Mouse (Mus musculus) cerebellum, adult (tissue): ENCODE results near the gene Sel1l3.

Experiments
- ATAC-seq: cut with Nextera tagmentation; 2 replicates; pipeline ENCODE4 v1.9.2; 2017; ENCODE audit warnings: mild to moderate bottlenecking, moderate library complexity, mixed read lengths; ENCODE audit not compliant: insufficient number of reproducible peaks, low FRiP score, low TSS enrichment

Gene Sel1l3

DNA sequence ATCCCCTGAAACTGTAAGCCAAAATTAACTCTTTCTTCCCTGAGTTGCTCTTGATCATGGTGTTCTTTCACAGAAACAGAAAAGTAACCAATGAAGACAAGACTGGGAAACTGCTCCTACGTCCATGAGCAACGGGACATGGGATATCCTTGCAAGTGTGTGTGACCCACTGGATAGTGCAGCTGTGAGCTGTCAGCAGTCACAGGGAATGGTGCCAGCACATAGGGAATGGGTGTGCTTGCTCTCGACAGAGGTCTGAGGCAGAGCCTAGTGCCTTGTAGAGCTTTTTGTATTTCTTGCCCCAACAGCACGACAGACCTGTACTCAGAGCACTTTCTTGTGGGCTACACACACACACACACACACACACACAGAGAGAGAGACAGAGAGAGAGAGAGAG is 107.6 kb downstream of the Sel1l3 start:
- no peak for ATAC-seq

GRCm38 (mm10) chr5:53105716-53106115 is 108.0 kb downstream of the Sel1l3 start:
- peak; percentile 53; the same call in 1 of the 2 replicates for ATAC-seq

DNA sequence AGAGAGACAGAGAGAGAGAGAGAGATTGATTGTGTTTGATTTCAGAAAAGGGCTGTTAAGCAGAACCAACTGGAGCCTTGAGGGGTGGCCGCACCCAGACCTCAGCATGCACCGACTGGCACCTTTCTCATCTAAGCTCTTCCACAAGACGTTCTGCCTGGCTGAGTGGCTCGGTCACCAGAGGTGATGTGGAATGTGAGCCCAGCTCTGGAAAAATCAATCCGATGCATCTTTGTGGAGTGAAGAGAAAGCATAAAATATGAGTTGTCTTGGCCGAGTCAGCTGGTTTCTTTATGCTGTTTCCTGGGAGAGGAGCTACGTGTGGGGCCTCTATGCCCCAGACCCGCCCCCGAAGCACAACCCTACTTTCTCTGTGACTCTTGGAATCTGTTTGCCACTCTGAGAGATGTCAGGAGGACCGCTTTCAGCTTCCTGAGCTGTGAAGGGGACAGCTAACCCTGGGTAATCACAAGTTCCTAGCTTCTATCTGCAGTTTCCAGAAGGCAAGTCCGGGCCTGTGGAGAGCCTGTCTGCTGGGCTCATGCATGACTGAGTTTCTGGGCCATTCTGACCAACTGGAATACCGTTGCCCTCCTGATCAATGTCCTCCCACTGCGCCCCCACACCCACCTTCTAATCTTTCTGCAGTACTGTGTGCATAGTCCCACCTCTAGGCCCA is 109.4 kb downstream of the Sel1l3 start:
- peak; percentile 27; the same call in 1 of the 2 replicates for ATAC-seq

GRCm38 (mm10) chr5:53101848-53102473 is 111.8 kb downstream of the Sel1l3 start:
- no peak for ATAC-seq

GRCm38 (mm10) chr5:53091331-53091730 is 122.4 kb downstream of the Sel1l3 start:
- ATAC-seq: no peak

DNA sequence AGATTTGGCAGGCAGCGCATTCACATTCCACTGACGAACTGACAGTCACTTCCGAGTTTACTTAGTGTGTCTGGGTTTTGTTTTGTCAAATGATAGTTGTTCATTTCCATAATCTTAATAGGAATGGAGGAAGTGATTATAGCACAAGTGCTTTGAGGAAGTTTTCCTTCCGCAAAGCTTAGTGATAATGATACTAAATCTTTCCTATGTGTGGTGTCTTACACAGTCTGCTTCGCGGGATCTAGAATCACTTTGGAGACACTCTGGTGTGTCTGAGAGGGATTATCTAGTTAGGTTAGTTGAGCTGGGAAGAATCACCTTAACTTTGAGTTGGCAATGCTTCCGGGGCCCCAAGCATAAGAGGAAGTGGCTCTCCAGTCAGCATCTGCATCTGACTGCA is 126.3 kb downstream of the Sel1l3 start:
- no peak for ATAC-seq

DNA sequence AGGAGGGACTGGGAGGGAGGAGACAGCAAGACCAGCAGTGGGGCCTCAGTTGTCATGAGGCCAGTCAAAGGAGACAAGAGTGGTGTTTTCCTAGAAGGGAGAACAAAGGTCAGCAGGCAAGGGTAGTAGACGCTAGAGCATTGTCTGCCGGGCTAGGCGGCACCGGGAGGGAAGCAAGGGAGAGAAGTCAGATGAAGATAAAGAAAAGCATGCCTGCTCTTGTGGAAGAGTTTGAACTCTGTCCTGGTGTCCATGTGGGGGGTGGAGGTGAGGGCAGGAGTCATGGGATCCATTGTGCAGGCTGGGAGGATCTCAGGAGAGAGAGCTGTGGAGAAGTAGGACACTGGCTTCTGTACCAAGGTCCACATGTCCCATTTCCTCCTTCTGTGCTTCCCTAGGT is 135.3 kb downstream of the Sel1l3 start:
- ATAC-seq: no peak

DNA sequence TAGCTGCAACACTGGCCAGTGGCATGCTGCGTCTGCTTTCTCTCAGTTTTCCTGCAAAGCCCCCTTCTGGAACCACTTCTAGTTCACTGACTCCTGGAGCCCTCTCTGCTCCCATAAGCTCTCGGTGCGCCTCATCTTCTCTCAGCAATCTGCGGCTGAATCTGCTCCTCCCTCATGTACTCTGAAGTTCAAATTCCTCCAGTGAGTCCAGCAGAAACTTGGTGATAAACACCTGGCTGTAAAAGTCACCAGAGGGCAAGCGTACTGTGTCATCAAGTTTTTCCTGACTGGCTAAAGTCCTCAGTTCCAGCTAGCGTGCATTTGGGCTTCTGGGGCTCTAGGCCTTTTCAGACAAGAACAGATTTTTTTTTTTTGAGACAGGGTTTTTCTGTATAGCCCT is 139.2 kb downstream of the Sel1l3 start:
- ATAC-seq: no peak

DNA sequence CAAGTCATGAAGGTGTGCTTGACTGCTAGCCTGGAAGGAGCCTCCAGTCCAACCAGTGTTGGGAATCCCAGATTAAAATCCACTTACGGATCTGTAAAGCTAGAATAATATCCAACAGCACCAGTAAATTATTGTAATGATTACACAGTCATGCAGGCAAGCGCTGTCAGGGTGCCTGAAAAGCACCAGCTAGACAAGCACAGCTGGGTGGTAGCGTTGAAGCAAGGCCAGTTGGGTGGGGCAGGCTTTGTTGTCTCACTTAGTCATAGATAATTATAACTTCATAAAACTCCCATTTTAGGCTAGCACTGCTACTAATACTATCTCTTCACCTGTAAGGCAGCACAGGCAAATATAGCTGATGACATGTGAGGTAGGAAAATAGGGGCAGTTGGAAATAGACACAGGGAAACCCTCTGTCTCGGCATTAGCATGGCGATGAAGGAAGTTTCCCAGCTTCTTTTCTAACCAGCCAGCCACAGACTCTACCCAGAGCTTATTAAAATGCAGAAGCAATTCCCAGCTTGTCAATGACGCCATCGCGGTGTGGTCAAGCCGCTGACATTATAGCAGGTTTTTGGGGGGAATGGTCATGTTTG is 152.1 kb downstream of the Sel1l3 start:
- no peak for ATAC-seq
